Mouse (Mus musculus): ENCODE results near the gene Lpin3.

Lpin3 gene

DNA sequence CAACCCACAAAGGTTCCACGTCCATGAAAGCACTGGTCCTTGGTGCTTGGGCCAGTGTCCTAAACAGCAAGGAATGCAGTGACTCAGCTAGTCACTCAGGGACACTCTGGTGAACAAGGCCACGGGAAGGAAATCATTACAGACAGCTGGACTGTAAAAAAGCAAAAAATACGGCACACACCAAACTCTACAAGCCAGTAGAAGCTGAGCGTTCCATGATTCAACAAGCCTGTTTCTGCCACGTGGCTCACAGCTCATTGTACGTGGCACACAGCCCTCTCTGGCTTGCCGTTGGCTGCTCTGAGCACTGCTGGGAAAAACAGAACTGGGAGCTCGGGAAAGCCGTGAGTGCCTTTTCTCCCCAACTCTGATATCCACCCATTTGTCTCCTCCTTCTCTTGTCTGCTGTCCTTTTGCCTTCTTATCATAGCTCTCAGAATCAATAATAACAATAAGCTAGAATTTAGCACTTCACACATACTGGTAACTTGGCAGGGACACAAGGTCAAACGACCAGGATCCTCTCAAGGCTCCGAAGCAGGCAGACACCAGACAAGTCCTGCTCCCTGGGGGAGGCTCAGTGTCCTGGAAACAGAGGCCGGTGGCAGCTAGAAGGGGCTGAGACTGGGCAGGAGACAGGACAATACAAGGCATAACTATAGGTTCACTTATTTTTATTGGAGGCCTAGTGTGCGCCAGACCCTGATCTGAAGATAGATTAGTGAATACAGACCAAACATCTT, at the start of gene Lpin3:
Gene Lpin3, plus strand, starts transcription at position 218 of the 743 bp plus-strand sequence.
- peak; percentile 48 to 54 for DNase-seq (ENCODE audit: low spot score in 2 of 2)

DNA sequence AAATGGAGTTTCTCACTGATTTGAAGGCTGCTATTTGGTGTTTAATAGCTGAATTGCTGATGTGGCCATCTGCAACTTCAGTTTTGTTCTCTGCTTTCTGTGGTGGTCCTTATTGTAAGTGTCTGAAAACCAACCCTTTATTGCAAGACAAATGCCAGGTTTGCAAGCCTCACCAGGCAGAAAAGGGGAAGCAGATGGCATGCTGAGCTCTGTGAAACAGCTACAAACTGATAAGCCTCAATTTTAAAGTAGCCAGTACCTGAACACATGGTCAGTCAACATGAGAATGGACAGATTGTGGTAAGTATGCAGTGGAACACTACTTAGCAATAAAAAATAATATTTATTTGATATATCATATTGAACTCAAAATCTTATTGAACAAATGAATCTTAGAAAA, 39.6 kb upstream of the Lpin3 start:
- DNase-seq (ENCODE audit: low spot score in 2 of 2) = no peak

- no peak for DNase-seq (ENCODE audit: low spot score in 2 of 2)
Observed at GRCm38 (mm10) chr2:160847664-160848063, 32.8 kb upstream of the Lpin3 start.

DNA sequence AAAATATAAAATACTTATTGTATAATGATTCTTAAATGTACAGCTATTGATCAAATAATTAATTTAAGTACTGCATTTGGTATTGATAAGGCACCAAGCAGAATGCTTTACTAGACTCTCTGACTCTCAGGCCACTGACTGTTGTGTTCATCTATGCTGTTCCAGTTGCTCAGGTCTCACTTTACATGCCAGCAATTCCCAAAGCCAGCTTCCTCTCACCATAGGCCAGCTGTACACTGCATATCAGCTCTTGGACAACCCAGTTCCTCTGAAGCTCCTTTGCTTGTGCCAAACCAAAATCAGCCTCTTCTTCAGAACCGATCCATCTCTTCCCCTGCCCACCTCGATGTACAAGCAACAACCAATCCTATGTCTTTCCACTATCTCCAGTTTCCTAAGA, 32.3 kb upstream of the Lpin3 start:
- no peak for DNase-seq (ENCODE audit: low spot score in 2 of 2)

DNA sequence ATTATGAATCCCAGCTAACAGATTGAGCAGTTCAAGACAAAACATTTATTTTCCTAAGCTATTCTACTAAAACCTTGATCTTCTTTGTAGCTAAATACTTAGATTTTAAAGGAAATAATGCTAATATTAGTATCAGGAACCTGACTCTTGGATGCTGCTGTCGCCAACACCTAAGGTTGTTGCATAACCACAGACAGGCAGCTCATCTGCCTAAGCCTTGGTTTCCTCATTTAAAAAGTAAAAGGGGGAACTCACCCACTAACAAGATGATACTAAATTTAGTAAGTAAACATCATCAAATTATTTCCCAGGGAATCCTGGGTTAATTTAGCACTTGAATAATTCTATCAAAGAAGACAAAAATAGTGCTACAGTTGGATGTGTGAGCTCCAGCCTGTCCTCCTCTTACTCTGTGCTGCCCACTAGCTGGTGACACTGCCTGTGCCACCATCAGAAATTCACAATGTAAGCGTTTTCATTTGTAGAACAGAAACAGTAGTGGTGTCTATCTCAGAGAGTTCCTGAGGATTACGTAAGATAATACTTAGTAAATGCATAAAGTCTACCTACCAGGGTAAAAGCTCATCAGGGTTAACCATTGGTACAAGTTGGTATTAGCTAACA, 30.7 kb upstream of the Lpin3 start:
- DNase-seq (ENCODE audit: low spot score in 2 of 2) = no peak

- no peak for DNase-seq (ENCODE audit: low spot score in 2 of 2)
Observed at GRCm38 (mm10) chr2:160850360-160850759, 30.1 kb upstream of the Lpin3 start.

- DNase-seq (ENCODE audit: low spot score in 2 of 2) = peak; percentile 73 to 86
Observed at GRCm38 (mm10) chr2:160854687-160855086, 25.8 kb upstream of the Lpin3 start.

DNA sequence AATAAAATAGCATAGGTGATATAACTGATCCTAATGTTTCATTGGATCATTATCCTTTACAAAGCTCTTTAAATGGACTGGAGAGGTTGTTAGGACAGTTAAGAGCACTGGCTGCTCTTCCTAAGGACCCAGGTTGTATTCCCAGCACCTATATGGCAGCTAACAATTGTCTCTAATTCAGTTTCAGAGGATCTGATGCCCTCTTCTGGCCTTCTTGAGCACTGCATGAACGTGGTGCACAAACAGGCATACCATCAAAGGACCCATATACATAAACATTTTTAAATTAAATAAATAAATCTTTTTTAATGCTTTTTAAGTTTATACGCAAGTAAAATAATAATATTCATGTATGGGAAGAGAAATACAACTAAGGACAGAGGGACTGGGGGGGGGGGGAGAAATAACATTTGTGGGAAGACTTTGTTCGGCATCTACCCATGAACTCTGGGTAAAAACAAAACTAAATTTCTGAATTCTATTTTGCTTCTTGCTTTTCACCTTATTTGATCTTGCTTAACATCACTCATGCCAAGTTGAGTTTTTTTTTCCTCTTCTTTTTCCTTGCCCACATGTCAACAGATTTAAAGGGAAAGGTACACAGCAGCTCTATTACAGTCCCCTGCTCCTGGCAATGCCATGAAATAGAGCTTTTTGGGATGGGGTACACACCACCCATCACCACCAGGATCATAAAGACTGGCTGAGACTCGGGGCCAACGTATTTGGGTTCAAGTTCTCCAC, 23.9 kb upstream of the Lpin3 start:
- DNase-seq (ENCODE audit: low spot score in 2 of 2) = no peak

DNA sequence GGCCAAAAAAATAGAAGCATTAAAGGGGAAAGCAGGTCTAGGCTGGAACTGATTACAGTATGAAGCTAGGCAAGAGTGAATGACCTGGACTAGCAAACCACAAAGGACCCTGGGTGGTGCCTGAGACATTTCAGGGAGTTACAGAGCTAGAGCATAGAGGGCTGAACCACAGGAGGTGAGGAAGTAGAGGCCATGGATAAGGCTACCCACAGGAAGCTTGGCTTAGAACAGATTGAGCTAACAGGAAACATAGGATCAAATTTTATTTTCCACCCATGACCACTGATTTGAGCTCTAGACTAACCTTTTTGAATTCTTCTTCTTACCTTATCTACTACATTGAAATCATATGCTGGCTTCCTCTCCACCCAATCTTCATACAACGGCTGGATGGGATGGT, 20.1 kb upstream of the Lpin3 start:
- no peak for DNase-seq (ENCODE audit: low spot score in 2 of 2)

DNA sequence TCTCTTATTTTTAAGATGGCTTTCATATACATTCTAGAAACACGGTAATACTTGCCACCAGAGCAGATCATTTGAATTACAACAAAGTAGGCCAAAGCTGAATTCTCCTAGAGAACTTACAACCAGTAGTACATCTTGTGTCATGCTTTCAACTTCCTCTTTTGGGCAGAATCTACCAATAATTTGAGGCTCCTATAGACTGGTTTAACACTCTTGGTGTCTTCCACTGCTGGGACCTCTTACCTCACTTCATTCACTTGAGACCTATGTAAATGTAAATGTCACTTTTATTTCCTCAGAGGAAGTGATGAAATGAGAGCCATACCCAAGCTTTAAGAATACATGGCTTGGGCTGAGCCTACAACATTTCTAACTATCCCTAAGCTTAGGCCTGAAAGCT, 16.4 kb upstream of the Lpin3 start:
- DNase-seq (ENCODE audit: low spot score in 2 of 2) = no peak

DNA sequence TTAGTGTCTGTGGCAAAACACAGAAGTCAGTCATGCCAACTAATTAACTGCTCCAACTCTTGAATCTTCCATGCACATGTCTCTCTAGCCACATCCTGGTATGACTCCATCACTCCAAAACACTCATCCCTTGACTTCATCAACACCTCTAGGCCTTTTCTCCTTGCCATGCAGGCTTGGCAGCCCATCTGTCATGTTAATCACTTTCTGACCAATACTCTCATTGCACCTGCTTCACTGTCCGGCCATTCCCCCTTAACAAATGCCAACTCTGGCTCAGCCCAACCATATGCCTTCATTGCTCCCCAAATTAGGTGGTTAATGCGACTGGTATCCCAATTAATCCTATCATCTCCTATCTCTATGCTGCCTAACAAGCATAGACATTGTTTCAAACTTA, 15.2 kb upstream of the Lpin3 start:
- DNase-seq (ENCODE audit: low spot score in 2 of 2) = no peak

DNA sequence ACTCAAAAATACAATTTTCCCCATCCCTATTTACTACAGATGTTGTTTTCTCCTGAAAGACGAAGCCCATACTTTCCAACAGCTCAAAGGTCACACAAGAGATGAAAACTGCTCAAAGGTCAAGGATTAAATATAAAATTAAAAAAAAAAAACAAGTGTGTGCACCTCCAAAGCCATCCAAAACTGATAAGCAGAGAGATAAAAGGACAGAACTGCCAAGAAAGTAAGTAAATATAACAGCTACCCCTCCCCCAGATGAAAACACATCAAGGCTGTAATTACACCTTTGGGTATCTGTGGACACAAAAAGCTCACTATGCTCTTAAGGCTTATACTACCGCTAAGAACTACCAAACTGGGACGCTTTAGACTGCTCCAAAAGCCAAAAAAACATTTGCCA, 11.0 kb upstream of the Lpin3 start:
- no peak for DNase-seq (ENCODE audit: low spot score in 2 of 2)

GRCm38 (mm10) chr2:160871310-160871709, 9.2 kb upstream of the Lpin3 start:
- no peak for DNase-seq (ENCODE audit: low spot score in 2 of 2)

DNA sequence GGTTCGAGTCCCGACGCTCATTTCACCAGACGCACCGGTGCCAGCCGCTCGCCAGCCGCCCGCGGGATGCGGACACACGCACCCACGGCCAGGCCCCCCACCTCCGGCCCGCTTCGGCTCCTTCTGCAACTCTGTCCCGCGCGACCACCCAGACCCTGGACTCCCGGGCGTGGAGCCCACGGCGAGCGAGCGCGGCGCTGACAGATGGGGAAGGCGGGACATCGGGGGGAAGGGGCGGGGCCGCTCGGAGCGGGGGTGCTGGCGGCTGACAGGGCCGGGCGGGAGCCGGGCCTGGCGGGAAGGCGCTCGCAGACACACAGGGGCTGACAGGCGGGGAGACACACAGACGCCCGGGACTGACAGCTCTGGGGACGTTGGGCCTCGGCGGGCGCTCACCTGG, 8.1 kb upstream of the Lpin3 start:
- DNase-seq (ENCODE audit: low spot score in 2 of 2) = peak; percentile 79 to 85

DNA sequence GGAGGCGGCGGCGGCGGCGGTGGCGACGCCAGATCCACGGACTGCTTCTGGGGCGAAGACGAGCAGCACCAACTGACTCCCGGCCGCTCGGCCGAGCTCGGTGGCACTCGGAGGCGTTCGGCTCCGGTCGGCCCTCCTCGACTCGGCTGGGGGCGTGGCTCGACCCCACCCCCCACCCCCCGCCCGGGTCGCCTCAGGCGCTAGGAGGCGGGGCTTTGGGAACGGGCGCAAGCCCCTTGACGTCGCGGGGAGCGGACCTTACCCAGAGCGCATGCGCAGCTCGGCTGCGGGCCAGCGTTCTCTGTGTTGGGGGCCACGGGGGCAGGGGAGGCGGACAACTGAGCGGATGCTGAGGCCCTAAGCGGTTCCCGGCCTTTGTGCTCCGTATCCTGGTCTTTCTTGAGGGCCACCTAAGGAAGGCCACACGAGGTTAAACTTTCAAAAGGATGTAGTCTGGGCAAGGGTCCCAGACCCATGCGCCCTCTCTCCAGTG, 7.5 kb upstream of the Lpin3 start, which contains the start of gene Zhx3:
Gene Zhx3, minus strand, starts transcription at position 109 of the 493 bp plus-strand sequence.
- peak; percentile 93 to 95 for DNase-seq (ENCODE audit: low spot score in 2 of 2)

- DNase-seq (ENCODE audit: low spot score in 2 of 2) = no peak
Observed at GRCm38 (mm10) chr2:160874231-160874877, 6.1 kb upstream of the Lpin3 start.

DNA sequence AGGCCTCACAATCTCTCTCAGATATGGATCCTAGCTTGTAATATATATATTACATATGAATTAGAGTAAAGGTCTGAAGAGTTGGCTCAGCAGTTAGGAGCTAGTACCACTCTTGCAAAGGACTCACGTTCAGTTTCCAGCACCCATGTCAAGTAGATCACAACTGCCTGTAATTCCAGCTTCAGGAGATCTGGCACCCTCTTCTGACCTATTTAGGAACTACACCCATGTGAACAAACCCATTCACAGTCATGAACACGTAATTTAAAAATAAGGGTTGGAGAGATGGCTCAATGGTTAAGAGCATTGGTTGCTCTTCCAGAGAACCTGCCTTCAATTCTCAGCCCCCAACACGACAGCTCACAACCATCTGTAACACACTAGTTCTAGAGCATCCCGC, 4.4 kb upstream of the Lpin3 start:
- DNase-seq (ENCODE audit: low spot score in 2 of 2) = no peak

GRCm38 (mm10) chr2:160881462-160882101, 1.1 kb downstream of the Lpin3 start:
- DNase-seq (ENCODE audit: low spot score in 2 of 2) = no peak

DNA sequence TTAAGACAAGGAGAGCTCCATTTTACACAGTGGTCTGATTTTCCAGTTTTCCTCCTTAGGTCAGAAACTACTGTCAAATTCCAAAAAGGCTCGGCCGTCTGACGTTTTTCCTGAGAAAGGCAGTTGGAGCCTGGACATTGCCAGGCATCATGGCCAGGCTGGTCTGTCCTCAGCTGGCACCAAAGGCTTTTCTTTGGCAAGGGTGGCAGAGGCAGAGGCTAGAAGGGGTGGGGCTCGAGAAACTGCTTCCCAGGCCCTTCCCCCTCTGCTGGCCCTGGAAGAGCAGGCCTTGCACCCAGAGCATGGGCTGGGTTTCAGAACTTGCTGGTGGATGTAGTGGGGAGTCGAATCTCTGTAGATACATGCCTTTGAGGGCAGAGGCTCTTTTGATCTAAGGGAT, 2.0 kb downstream of the Lpin3 start:
- DNase-seq (ENCODE audit: low spot score in 2 of 2) = peak in 1 of 2 experiments; percentile 51

GRCm38 (mm10) chr2:160883912-160884311, 3.4 kb downstream of the Lpin3 start:
- DNase-seq (ENCODE audit: low spot score in 2 of 2) = peak in 1 of 2 experiments; percentile 45

DNA sequence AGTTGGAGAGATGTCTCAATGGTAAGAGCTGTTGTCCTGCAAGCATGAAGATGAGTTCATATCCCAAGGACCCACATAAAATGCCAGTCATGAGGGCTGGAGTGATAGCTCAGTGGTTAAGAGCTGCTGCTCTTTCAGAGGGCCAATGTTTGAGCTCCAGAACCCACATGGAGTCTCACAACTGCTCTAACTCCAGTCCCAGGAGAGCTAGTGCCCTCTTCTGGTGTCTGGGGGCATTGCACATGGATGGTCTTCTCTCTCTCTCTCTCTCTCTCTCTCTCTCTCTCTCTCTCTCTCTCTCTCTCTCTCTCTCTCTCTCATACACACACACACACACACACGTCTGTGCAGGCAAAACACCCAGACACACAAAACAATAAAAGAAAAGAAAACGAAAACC, 4.4 kb downstream of the Lpin3 start:
- DNase-seq (ENCODE audit: low spot score in 2 of 2) = no peak

DNA sequence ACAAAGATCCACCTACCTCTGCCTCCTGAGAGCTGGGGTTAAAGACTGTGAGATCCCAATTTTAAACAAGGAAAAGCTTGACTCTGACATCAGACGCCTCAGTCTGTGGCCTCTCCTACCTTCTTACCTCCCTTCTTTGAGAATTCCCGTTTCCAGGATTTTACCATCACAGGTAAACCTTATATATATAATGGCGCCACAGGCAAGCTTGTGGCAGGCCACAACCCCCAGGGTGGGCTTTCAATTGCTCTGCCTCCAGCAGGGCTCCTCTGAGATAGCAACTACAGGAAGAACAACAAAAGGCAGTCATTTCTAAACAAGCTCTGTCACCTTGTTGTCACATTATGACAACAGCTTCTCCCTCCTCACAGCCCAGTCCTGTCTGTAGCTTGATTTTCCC, 5.8 kb downstream of the Lpin3 start:
- no peak for DNase-seq (ENCODE audit: low spot score in 2 of 2)

Data from right cerebral cortex, postnatal 10 days (tissue).